ENCODE assay signal across 10 mouse cellular contexts in the genomic region with DNA sequence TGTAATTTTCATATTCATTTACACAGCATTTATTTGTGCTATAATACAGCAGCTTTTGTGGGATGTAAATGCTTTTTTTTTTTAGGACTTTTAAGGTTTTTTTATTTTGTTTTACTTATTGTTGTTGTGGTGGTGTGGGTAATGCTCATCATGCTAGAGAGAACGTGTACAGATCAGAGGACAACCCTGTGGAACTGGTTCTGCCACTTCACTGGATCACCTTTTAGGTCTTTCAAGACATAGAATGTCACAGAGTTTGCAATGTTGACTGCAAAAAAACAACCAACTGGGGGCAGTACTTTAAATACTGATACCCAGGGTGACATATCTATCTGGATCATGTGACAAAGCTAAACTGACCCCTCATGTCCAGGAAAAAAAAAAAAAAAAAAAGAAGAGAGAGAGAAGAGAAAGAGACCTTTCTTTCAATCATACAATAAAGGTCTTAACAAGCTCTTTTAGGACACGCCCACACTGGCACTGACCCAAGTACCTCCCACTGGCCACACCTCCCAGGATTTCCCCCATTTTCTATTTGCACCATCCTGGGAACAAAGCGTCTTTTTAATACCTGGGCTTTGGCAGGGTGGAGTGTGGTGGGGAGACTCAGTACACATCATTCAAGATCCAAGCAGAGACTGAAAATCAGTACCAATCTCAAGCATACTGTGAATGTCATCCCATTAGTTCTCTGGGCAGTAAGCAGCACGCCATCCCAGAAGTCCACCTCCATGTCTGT. TPM values are rescaled to one million over a fixed set of nuclear protein-coding genes. Genes with fewer than 3 reads are reported as not detected.
DNase-seq lines count a peak whose midpoint lies in the region; ATAC-seq and TF ChIP-seq lines count a peak whose summit lies in the region.
"Had no signal": no experiment of that assay in that cellular context is flagged by ENCODE, and none has a peak within 500 bp of the region (broad histone marks: within the 10 kb centered on the region; RNA-seq: fewer than 3 reads in every experiment).

No protein-coding gene starts in this region.

- H3K9ac ChIP-seq in lung, postnatal 0 days (replicated peaks; ENCODE audit: low read depth), result no peak overlapping the region
- H3K9ac ChIP-seq in stomach, embryonic 15.5 days, result no peak overlapping the region

- TF ChIP-seq POLR2A in cerebellum, adult 2 months (IDR thresholded peaks at IDR 0.05; ENCODE audit: borderline replicate concordance, insufficient read depth, low read length), result no peak
- TF ChIP-seq POLR2A in lung, adult 2 months (IDR thresholded peaks at IDR 0.05; ENCODE audit: borderline replicate concordance, extremely low read depth, low read depth, low read length), result no peak

- H3K4me3 ChIP-seq in cerebellum, adult 2 months (replicated peaks; ENCODE audit: insufficient read depth, low read depth, low read length), result no peak overlapping the region
- H3K4me3 ChIP-seq in lung, adult 2 months (replicated peaks; ENCODE audit: extremely low read depth, low read depth, low read length), result no peak overlapping the region
- H3K4me3 ChIP-seq in lung, postnatal 0 days (ENCODE audit: low read depth, low read length), result no peak overlapping the region
- H3K4me3 ChIP-seq in stomach, embryonic 15.5 days (replicated peaks), result no peak overlapping the region

- H3K27ac ChIP-seq in cerebellum, adult 2 months (ENCODE audit: insufficient read depth, low read length), result no peak overlapping the region
- no peak overlapping the region for H3K27ac ChIP-seq in lung, postnatal 0 days (ENCODE audit: low read length)
- H3K27ac ChIP-seq in stomach, embryonic 15.5 days, result peak overlapping the region; percentile 21; the same call in 1 of the 2 replicates

- intact Hi-C loops in heart, postnatal 14 days (cut with DNase I), result no loop called here

- no peaks in the 10 kb centered on the region for H3K27me3 ChIP-seq in cerebellum, adult 2 months (ENCODE audit: control insufficient read depth, insufficient read depth, low read length)
- H3K27me3 ChIP-seq in lung, postnatal 0 days (replicated peaks; ENCODE audit: insufficient read depth, low read length), result no peaks in the 10 kb centered on the region
- H3K27me3 ChIP-seq in stomach, embryonic 15.5 days (replicated peaks), result no peaks in the 10 kb centered on the region

- WGBS in cerebellum, adult 2 months, result 61% methylated on average over 4 of the region's 4 CpGs
- WGBS in lung, adult 2 months, result 61% methylated on average over 4 of the region's 4 CpGs
- 42% methylated on average over 4 of the region's 4 CpGs for WGBS in lung, postnatal 0 days
- 62% methylated on average over 4 of the region's 4 CpGs for WGBS in stomach, embryonic 15.5 days

- TF ChIP-seq CTCF in cerebellum, adult 2 months (IDR thresholded peaks at IDR 0.05; ENCODE audit: borderline replicate concordance, insufficient read depth, low read depth, low read length), result no peak
- TF ChIP-seq CTCF in lung, adult 2 months (IDR thresholded peaks at IDR 0.05; ENCODE audit: insufficient read depth, low read length), result no peak
- TF ChIP-seq CTCF in lung, postnatal 0 days (IDR thresholded peaks at IDR 0.05), result no peak

- no peak overlapping the region for H3K4me2 ChIP-seq in lung, postnatal 0 days (replicated peaks; ENCODE audit: low read depth, low read length)
- H3K4me2 ChIP-seq in stomach, embryonic 15.5 days, result no peak overlapping the region

- DNase-seq in cerebellum, postnatal 10 days, result peak; percentile 28 to 30
- no peak for DNase-seq in cerebellum, adult 2 months
- DNase-seq in lung, adult 2 months, result peak; percentile 12
- DNase-seq in lung, postnatal 0 days (ENCODE audit: low spot score), result no peak
- DNase-seq in forelimb bud, embryonic 11.5 days (ENCODE audit: low read depth, low spot score), result peak; percentile 20
- DNase-seq in heart, postnatal 14 days, result no peak
- DNase-seq in cerebellum, adult 9-10 months, result no peak
- DNase-seq: adrenal gland, adult 8-10 months; spleen, adult 18-20 months had no signal

- no peak for ATAC-seq in lung, postnatal 0 days
- peak; percentile 62; the same call in 1 of the 2 replicates for ATAC-seq in stomach, embryonic 15.5 days (ENCODE audit: insufficient read depth, low FRiP score, low read depth)

- TF ChIP-seq EP300 in lung, postnatal 0 days (IDR thresholded peaks at IDR 0.05), result no peak

- H3K9me3 ChIP-seq in lung, postnatal 0 days (ENCODE audit: low read length), result no peaks in the 10 kb centered on the region
- H3K9me3 ChIP-seq in stomach, embryonic 15.5 days, result no peaks in the 10 kb centered on the region

- H3K4me1 ChIP-seq in cerebellum, adult 2 months (ENCODE audit: control insufficient read depth, insufficient read depth, low read length), result no peaks in the 10 kb centered on the region
- H3K4me1 ChIP-seq in lung, adult 2 months (ENCODE audit: control insufficient read depth, insufficient read depth, low read length), result no peaks in the 10 kb centered on the region
- H3K4me1 ChIP-seq in lung, postnatal 0 days (ENCODE audit: insufficient read depth, low read depth, low read length), result no peaks in the 10 kb centered on the region
- no peaks in the 10 kb centered on the region for H3K4me1 ChIP-seq in stomach, embryonic 15.5 days

- no peaks in the 10 kb centered on the region for H3K36me3 ChIP-seq in lung, postnatal 0 days (ENCODE audit: insufficient read depth, low read length)
- H3K36me3 ChIP-seq in stomach, embryonic 15.5 days, result no peaks in the 10 kb centered on the region

RNA-seq across cellular contexts. Expression of gene Tank, which starts 11.2 kb away (rescaled TPM):
- polyA plus RNA-seq in cerebellum, adult 2 months (2012; rRNA removed), result 27.4 and 29.5 TPM in 2 replicates
- 4.1 and 7.1 TPM in 2 replicates for polyA plus RNA-seq in lung, adult 2 months (2012; rRNA removed)
- 23.9 and 25.4 TPM in 2 replicates for polyA plus RNA-seq in lung, postnatal 0 days (2015; fragmentation: Nextera tagmentation; extraction: Ambion mirVana)
- polyA plus RNA-seq in stomach, embryonic 15.5 days (2015; fragmentation: Nextera tagmentation; extraction: Ambion mirVana), result 31.6 and 35.3 TPM in 2 replicates
- 10 to 100 TPM; 17.7 to 19.0 TPM for total RNA-seq in heart, postnatal 14 days (2021)

Comparison
In these comparisons a context has a peak if more than half of its experiments do, and no peak if none do; other contexts are left out.
1. DNase-seq: peak in cerebellum, postnatal 10 days (2 of 2), lung, adult 2 months (single experiment) and forelimb bud, embryonic 11.5 days (single experiment); none in cerebellum, adult 2 months (0 of 2), lung, postnatal 0 days (single experiment), heart, postnatal 14 days (0 of 2) and cerebellum, adult 9-10 months (single experiment).